Mouse (Mus musculus) ovary, adult 18-20 months (tissue): Measurements from ENCODE around the gene Snip1.

Source experiments
- DNase-seq: peaks from one replicate; pipeline ENCODE4 v3.0.0; 2022; ENCODE audit warnings: low spot score, mixed read lengths

The Snip1 gene

DNA sequence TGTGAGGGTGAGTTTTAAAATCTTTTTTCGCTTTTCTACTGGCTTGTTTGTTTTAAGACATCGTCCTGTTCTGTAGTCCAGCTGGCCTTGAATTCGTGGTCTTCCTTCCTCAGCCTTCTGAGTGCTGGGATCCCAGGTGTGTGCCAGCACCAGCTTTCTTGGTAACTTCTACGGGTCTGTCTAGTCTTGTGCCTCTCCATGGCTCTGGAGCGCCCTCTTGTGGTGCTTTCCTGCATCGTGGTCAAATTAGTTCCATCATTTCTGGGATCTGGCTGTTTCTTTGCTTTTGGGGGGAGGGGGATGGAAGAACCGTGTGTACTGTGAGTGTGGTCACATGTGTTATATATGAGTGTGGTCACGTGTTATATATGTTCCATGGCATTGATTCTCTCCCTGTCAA lies 33.0 kb downstream of the Snip1 start:
- peak; percentile 33 for DNase-seq

DNA sequence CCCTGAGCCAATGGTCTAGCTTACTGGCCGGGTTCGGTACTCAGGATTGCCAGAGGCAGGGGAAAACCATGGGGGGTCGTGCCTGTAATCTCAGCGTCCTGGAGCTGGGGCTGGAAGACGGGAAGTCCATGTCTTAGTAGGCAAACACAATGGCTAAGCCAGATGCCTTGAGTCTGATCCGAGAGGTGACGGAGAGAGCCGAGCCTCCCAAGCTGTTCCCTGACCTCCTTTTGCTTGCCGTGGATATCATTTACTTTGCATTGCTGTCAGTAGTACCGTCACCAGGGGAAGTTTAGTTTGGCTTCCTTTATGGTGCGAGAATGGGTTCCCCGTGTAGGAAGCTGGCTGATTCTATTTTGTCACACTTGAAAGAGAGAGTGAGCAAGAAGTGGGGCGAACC lies 34.9 kb downstream of the Snip1 start:
- no peak for DNase-seq

DNA sequence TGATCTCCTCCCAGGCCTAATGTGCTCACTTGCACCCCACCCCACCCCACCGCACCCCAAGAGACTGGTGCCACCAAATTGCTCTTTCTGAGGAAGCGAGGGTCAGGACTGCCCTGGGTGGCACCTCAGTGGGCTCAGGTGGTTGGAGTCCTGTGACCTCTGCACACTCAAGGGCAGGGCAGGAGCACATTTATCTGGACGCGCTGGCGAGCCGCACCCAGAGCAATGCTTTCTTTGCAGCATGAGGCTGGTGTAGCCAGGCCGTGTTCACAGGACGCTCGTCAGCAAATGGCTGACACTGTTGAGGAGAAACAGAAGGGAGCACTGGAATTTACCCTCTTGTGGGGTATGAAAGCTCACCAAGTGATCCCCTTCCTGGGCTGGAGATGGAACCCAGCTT lies 38.9 kb downstream of the Snip1 start:
- DNase-seq: no peak

DNA sequence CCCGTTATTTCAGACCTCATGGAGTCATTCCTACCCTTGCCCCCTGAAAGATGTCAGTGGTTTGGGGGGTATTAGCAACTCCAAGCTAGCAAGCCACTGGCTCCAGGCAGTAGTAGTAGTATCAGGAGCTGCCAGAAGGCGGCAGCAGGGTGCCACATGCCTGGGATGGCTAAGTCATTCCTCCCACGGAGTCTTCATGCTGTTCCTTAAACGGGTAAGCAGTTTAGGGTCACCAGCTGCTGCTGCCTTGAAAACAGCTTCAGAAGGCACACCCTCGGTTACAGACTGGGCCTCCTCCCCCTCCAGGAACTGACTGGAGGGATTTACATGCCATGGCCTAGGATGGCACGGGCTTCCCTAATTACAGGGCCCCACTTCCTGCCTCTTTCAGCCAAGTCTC lies 48.2 kb downstream of the Snip1 start:
- DNase-seq: peak; percentile 59

DNA sequence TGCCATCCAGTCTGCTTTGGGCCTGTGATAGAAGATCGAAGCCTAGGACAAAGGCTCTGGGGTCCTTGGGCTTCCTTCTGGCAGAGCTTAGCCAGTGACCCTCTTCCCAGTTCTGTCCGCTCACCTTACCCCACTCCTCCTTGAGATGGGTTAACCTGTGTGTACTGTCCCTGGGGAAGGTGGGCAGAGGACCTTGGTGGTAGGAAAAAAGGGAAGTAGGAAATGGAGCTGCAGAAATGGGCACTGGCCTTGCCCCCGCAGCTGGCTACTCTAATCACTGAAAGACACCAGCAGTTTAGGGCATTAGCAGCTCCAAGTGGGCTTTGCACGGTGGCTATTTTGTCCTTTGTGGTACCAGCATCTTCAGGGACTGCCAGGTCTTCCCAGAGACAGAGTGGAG lies 48.6 kb downstream of the Snip1 start:
- DNase-seq: no peak

DNA sequence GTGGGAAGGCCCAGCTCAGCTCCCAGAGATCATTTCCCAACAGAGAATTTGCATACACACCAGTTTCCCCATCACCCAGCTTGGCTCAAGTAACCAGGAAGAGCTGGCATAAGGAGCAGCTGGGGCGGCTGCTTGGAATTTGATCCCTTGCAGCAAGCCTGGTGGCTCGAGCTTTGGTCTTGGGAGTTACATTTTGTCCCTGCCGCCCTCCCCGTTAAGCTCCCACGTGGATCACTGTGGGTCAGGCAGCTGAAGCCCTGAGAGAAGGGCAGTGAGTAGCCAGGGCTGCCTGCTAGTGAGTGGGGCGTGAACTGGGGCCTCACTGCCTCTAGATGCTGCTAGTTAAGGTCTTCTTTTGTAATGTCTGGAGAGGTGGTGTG lies 49.2 kb downstream of the Snip1 start:
- DNase-seq: no peak

DNA sequence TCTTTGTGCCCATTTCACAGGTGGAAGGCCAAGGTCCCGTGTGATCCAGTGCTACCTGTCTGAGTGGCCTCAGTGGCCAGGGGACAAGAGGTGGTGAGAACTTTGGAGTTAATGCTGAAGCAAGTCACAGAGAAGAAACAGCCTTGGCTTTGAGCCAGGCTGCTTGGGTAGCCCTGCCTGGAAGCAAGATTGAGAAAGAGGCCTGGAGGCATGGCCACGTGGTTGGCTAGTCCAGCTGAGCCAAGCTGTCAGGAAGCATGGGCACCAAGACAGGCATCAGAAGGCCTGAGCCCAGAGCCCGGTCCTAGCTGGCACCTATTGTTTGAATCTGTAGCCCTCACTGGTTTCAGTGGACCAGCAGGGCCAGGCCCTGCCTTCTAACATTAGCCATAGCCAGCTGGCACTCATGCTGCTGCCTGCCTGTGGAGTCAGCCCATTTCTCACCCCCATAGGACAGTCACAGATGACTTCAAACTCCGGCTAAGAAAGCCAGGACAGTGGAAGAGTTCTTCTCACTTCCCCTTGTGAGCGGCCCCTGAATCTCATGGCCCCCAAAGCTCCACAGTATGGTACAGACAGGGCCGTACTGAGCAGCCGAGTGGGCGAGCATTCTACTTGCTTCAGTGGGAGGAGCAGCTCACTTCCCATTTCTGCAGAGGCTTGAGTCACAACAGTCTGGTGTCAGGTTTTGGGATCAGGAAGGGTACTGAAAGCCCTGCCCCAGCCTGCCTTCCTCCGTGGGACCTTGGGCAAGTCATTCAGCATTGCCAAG lies 49.8 kb downstream of the Snip1 start:
- peak; percentile 70 for DNase-seq

DNA sequence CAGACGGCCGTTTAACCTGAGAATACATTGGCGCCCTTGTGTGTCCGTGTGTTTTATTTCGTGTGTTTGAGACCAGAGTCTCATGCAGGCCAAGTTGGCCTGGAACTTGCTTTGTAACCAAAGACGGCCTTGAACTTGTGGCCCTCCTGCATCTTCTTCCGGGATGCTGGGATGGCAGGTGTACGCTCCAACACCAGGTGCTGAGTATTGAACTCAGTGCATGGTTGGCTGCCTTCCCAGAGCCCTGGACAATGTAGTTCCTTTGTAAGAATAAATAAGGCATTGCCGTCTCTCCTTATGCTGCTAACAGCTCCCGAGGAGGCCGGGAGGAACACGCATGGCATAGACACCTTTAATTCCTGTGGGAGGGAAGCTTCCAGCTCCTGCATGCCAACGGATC lies 50.5 kb downstream of the Snip1 start:
- DNase-seq: no peak

DNA sequence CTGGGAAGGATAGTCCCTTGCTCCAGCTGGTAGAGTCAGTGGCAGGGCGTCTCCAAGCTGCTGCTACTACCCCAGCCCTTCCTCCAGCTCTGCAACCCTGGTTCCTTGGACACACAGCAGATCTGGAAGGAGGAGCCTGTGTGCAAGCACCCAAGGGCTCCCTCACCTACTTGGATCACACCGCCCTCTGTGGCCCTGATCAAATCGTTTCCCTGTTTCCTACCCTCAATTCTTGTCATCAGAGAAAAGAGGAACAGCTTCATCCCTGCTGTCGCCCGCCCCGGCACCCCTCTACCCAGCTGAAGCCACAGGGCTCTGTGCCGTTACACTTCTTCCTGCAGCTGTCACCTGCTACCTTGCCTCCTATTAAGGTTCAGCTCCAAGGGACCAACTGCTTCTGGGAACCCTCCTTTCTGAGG lies 51.4 kb downstream of the Snip1 start:
- DNase-seq: no peak

DNA sequence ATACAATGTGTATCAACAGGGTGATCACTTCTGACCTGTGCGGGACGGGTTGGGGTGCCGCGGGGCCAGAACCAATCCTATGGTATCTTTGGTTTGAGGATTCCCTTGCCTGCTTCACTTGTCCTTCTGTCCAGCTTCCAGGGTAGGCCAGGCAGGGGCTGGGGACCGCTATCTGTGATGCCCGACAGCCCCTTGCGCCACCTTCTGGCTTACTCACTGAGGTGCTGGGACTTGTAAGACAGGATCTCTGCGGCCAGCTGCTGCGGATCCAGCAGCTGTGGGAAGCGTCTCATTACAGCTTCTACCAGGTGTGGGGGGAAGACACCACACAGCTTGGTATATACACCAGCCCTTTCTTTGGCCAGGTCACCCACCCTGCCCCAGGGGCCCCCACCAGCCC lies 52.6 kb downstream of the Snip1 start:
- no peak for DNase-seq

DNA sequence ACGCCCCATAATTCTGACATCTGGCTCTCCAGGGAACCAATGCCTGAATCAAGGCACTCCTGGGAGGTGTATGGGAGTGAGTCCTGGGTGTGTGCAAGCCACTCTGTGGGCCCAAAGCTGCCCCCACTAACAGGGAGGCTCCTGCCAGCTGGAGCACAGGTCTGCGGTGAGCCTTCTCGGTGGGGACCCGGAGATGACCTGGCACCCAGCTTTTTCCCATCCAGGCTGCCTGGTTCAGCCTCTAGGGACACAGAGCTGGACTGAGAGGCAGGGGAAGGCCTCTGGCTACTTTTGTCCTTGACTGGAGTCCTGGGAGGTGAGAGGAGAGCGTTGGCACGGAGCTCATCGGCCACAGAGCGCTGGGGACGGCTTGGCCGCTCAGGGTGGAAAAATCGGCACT lies 53.2 kb downstream of the Snip1 start:
- no peak for DNase-seq

DNA sequence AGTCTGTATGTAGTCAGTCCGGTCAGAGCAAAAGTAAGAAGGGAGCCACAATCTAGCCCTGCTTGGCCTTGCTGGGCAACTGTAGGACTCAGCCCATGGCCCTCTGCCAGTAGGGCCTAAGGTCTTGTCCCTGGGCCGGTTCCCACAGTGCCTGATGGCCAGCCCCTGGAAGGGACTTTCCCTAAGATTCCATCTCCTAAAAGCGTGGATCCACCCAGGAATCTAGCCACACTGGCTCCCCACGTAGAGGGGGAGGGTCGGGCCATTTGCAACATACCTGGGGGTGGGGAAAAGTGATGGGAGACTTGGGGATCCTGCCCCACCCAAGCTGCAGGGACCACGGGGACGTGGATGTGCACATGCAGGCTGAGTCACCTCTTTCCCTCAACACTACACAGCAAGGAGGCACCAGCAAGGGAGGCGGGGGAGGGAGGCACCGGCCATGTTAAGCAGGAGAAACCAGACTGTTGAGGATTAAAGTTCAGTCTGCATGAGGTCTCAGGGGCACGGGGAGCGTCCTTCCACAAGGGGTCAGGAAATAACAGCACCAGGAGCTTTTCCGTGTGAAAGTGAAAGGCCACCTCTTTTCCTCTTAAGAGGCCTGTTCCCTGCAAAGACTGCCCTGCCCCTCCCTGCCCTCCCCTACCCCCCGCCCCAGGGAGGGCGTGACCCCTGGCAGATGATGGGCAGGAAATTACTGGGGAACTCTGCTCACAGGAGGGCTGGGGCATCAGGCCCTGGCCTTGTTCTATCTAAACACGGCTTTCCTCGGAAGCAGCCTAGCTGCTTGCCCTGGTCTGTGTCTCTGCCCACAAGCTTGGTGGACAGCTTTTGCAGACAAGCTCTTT lies 56.2 kb downstream of the Snip1 start:
- peak; percentile 81 for DNase-seq

DNA sequence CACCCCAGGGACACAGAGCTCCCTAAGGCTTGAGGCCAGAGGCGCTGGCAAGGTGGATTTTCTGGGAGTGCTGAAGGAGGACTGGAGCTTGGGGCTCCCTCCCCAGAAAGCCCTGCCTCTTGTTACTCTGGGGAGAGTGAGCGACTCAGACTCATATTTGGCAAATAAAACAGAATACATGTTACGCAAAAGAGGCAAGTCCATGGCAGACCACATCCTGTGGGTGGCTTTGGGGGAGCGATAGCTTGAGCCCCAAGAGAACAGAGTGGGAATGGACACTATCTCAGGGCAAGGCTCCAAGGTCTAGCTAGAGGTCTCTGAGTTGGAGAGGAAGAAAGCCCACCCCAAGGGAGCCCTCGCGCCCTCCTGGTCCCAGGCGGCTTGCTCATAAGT lies 56.8 kb downstream of the Snip1 start:
- DNase-seq: no peak
